Comparison of ENCODE assay signal across 8 mouse cellular contexts in genomic region chr12:3981350-3982131, GRCm38 (mm10). TPM values are rescaled to one million over a fixed set of nuclear protein-coding genes. Genes with fewer than 3 reads are reported as not detected.
DNase-seq lines count a peak whose midpoint lies in the region; ATAC-seq lines count a peak whose summit lies in the region.

No protein-coding gene starts in this region.

- H3K4me1 ChIP-seq in hindbrain, embryonic 15.5 days (replicated peaks) = peaks cover 19% of the 10 kb centered on the region

- H3K27ac ChIP-seq in hindbrain, embryonic 15.5 days (replicated peaks) = peak overlapping the region; percentile 70

- under 1% methylated on average over 41 of the region's 41 CpGs for WGBS in hindbrain, embryonic 15.5 days

- H3K4me2 ChIP-seq in hindbrain, embryonic 15.5 days = peak overlapping the region; percentile 78

- peak; percentile 90 for ATAC-seq in hindbrain, embryonic 15.5 days (ENCODE audit: low FRiP score, low read depth)

- peak overlapping the region; percentile 39 for H3K4me3 ChIP-seq in hindbrain, embryonic 15.5 days

- no peaks in the 10 kb centered on the region for H3K27me3 ChIP-seq in hindbrain, embryonic 15.5 days

- peak; percentile 99 for DNase-seq in ZHBTc4 (ENCODE audit: low read depth, low spot score)
- peak; percentile 62 to 71 for DNase-seq in cerebellum, postnatal 36 days
- peak; percentile 63 to 68 for DNase-seq in frontal cortex, postnatal 36 days (ENCODE audit: low spot score in 2 of 2)
- peak; percentile 68 to 75 for DNase-seq in layer of hippocampus, postnatal 36 days
- peak; percentile 93 for DNase-seq in lung, postnatal 25 days (ENCODE audit: low spot score)
- peak; percentile 86 for DNase-seq in retina, embryonic 14.5 days (ENCODE audit: low spot score)
- DNase-seq in urinary bladder, postnatal 25 days (ENCODE audit: low spot score) = peak; percentile 72

- H3K9ac ChIP-seq in hindbrain, embryonic 15.5 days = peak overlapping the region; percentile 28

- no peaks in the 10 kb centered on the region for H3K9me3 ChIP-seq in hindbrain, embryonic 15.5 days

- H3K36me3 ChIP-seq in hindbrain, embryonic 15.5 days = peaks cover 29% of the 10 kb centered on the region

RNA-seq across cellular contexts. Expression of gene Pomc, which starts 26.8 kb away (rescaled TPM):
- polyA plus RNA-seq in hindbrain, embryonic 15.5 days (2015; fragmentation: Nextera tagmentation; extraction: Ambion mirVana) = 3.4 and 4.0 TPM in 2 replicates
- total RNA-seq in layer of hippocampus, postnatal 36 days (2021) = 1 to 10 TPM; 1.5 to 1.9 TPM

RNA-seq across cellular contexts. Expression of gene Efr3b, which starts 57.2 kb away (rescaled TPM):
- polyA plus RNA-seq in hindbrain, embryonic 15.5 days (2015; fragmentation: Nextera tagmentation; extraction: Ambion mirVana) = 38.6 and 42.1 TPM in 2 replicates
- 10 to 100 TPM; 89.9 to 91.7 TPM for total RNA-seq in layer of hippocampus, postnatal 36 days (2021)

Comparison
In these comparisons a context has a peak if more than half of its experiments do, and no peak if none do; other contexts are left out.
1. Peak in every context shown above with its lines: DNase-seq, ATAC-seq, H3K4me3 ChIP-seq and H3K27ac ChIP-seq.